In genomic region chr8:107187631-107188030, GRCm38 (mm10) we compare ENCODE assay signal across 18 mouse cellular contexts. TPM values are rescaled to one million over a fixed set of nuclear protein-coding genes. Genes with fewer than 3 reads are reported as not detected.
DNase-seq lines count a peak whose midpoint lies in the region; ATAC-seq and TF ChIP-seq lines count a peak whose summit lies in the region.
"Had no signal": no experiment of that assay in that cellular context is flagged by ENCODE, and none has a peak within 500 bp of the region (broad histone marks: within the 10 kb centered on the region; RNA-seq: fewer than 3 reads in every experiment).

No protein-coding gene starts in this region.

- no peaks in the 10 kb centered on the region for H3K79me2 ChIP-seq in CH12.LX (replicated peaks; ENCODE audit: control insufficient read depth, extremely low read depth, insufficient read depth, poor library complexity, severe bottlenecking)

- H3K4me1 ChIP-seq in kidney, adult 2 months (ENCODE audit: control insufficient read depth, insufficient read depth, low read length): no peaks in the 10 kb centered on the region
- H3K4me1 ChIP-seq in kidney, postnatal 0 days (replicated peaks; ENCODE audit: insufficient read depth, low read length): no peaks in the 10 kb centered on the region; the same call in 1 of the 2 replicates
- H3K4me1 ChIP-seq in CH12.LX (ENCODE audit: control insufficient read depth in 1 of 2, insufficient read depth in 2 of 2): no peaks in the 10 kb centered on the region
- peaks cover 11% of the 10 kb centered on the region for H3K4me1 ChIP-seq in lung, adult 2 months (ENCODE audit: control insufficient read depth, insufficient read depth, low read length)
- H3K4me1 ChIP-seq: embryonic facial prominence, embryonic 12.5 days; forebrain, embryonic 12.5 days; hindbrain, embryonic 13.5 days had no signal

- no peaks in the 10 kb centered on the region for H3K9me3 ChIP-seq in kidney, postnatal 0 days (replicated peaks; ENCODE audit: low read length)
- H3K9me3 ChIP-seq in CH12.LX (replicated peaks; ENCODE audit: low read length): no peaks in the 10 kb centered on the region
- H3K9me3 ChIP-seq: embryonic facial prominence, embryonic 12.5 days; forebrain, embryonic 12.5 days; hindbrain, embryonic 13.5 days had no signal

- H3K27ac ChIP-seq in kidney, adult 2 months (ENCODE audit: insufficient read depth, low read depth, low read length): peak overlapping the region; percentile 42; the same call in 1 of the 2 replicates
- no peak overlapping the region; the same call in 1 of the 2 replicates for H3K27ac ChIP-seq in kidney, postnatal 0 days
- no peak overlapping the region for H3K27ac ChIP-seq in CH12.LX (ENCODE audit: insufficient read depth, low read depth)
- H3K27ac ChIP-seq: embryonic facial prominence, embryonic 12.5 days; forebrain, embryonic 12.5 days; heart, embryonic 13.5 days; hindbrain, embryonic 13.5 days; hindbrain, postnatal 0 days had no signal

- no peak for TF ChIP-seq CTCF in kidney, adult 2 months (conservative IDR thresholded peaks at IDR 0.05; ENCODE audit: insufficient read depth, insufficient read length, low read depth, low read length)
- no peak for TF ChIP-seq CTCF in kidney, postnatal 0 days (IDR thresholded peaks at IDR 0.05; ENCODE audit: low read depth)
- no peak for TF ChIP-seq CTCF in CH12.LX (conservative IDR thresholded peaks at IDR 0.05 in 1 of 2, IDR thresholded peaks at IDR 0.05 in 1 of 2; ENCODE audit: low read depth in 2 of 2, low read length in 2 of 2)
- TF ChIP-seq CTCF in lung, adult 2 months (IDR thresholded peaks at IDR 0.05; ENCODE audit: insufficient read depth, low read length): no peak

- H3K4me2 ChIP-seq in kidney, postnatal 0 days (ENCODE audit: low read length): no peak overlapping the region
- no peak overlapping the region for H3K4me2 ChIP-seq in CH12.LX (ENCODE audit: insufficient read depth, low read depth, poor library complexity, severe bottlenecking)
- H3K4me2 ChIP-seq: embryonic facial prominence, embryonic 12.5 days; forebrain, embryonic 12.5 days; heart, embryonic 13.5 days; hindbrain, embryonic 13.5 days had no signal

- TF ChIP-seq RAD21 in CH12.LX (IDR thresholded peaks at IDR 0.05; ENCODE audit: low read depth, low read length): no peak

- in situ Hi-C loops in CH12.LX (cut with MboI; ENCODE audit: low pct_ligation_motif_present, low pct_unique_long_range_greater_than_20kb, low sequenced_read_pairs): no loop called here

- H3K27me3 ChIP-seq in kidney, adult 2 months (replicated peaks; ENCODE audit: control insufficient read depth, insufficient read depth, low read length): no peaks in the 10 kb centered on the region
- H3K27me3 ChIP-seq in kidney, postnatal 0 days (ENCODE audit: insufficient read depth, low read length): no peaks in the 10 kb centered on the region
- no peaks in the 10 kb centered on the region for H3K27me3 ChIP-seq in CH12.LX (replicated peaks)
- H3K27me3 ChIP-seq: embryonic facial prominence, embryonic 12.5 days; forebrain, embryonic 12.5 days; heart, embryonic 13.5 days; hindbrain, embryonic 13.5 days had no signal

- no peak overlapping the region for H3K4me3 ChIP-seq in kidney, adult 2 months (ENCODE audit: insufficient read depth, low read depth, low read length)
- no peak overlapping the region for H3K4me3 ChIP-seq in kidney, postnatal 0 days (replicated peaks; ENCODE audit: low read depth, low read length)
- no peak overlapping the region for H3K4me3 ChIP-seq in CH12.LX (replicated peaks in 1 of 3; ENCODE audit: low read depth in 2 of 3, low read length in 2 of 3, poor library complexity in 1 of 3)
- H3K4me3 ChIP-seq in lung, adult 2 months (replicated peaks; ENCODE audit: extremely low read depth, low read depth, low read length): no peak overlapping the region
- H3K4me3 ChIP-seq: embryonic facial prominence, embryonic 12.5 days; forebrain, embryonic 12.5 days; heart, embryonic 13.5 days; hindbrain, embryonic 13.5 days had no signal

- TF ChIP-seq EP300 in CH12.LX (IDR thresholded peaks at IDR 0.05; ENCODE audit: low read length): no peak

- ATAC-seq in kidney, postnatal 0 days (replicated peaks; ENCODE audit: low FRiP score, low read depth): no peak
- ATAC-seq: forebrain, postnatal 0 days; hindbrain, postnatal 0 days had no signal

- peaks cover 4% of the 10 kb centered on the region for H3K36me3 ChIP-seq in kidney, adult 2 months (ENCODE audit: control insufficient read depth, insufficient read depth, low read length)
- H3K36me3 ChIP-seq in kidney, postnatal 0 days (ENCODE audit: insufficient read depth, low read length): peaks cover 22% of the 10 kb centered on the region
- peaks cover 25 to 43% of the 10 kb centered on the region in 2 experiments for H3K36me3 ChIP-seq in CH12.LX (replicated peaks in 1 of 2; ENCODE audit: control insufficient read depth in 1 of 2, insufficient read depth in 1 of 2, low read length in 1 of 2)

- 53% methylated on average over 5 of the region's 5 CpGs for WGBS in kidney, adult 2 months
- WGBS in kidney, postnatal 0 days: 47% methylated on average over 5 of the region's 5 CpGs
- 56% methylated on average over 5 of the region's 5 CpGs for WGBS in lung, adult 2 months

- TF ChIP-seq POLR2A in kidney, adult 2 months (IDR thresholded peaks at IDR 0.05; ENCODE audit: low read depth, low read length): no peak
- TF ChIP-seq POLR2A in CH12.LX (IDR thresholded peaks at IDR 0.05; ENCODE audit: low read depth, low read length): 0 out of 2 replicates have a peak, but pooled peaks have one; percentile 20
- TF ChIP-seq POLR2A in lung, adult 2 months (IDR thresholded peaks at IDR 0.05; ENCODE audit: borderline replicate concordance, extremely low read depth, low read depth, low read length): no peak

- dilution Hi-C loops in CH12.LX (cut with MboI; ENCODE audit: extremely low pct_ligation_motif_present, extremely low pct_unique_long_range_greater_than_20kb, low sequenced_read_pairs): no loop called here

- DNase-seq in kidney, adult 2 months: no peak
- DNase-seq in kidney, postnatal 36 days: no peak
- peak; percentile 83 for DNase-seq in kidney, postnatal 0 days (ENCODE audit: low spot score)
- DNase-seq in kidney, adult 11 months: no peak
- no peak for DNase-seq in CH12.LX (ENCODE audit: extremely low read depth)
- peak; percentile 58 for DNase-seq in adipocyte (ENCODE audit: low spot score)
- no peak for DNase-seq in lung, adult 2 months
- DNase-seq: adrenal gland, postnatal 10 days; cerebellum, adult 11 months; cerebellum, adult 8-10 months; cerebellum, postnatal 14 days; forebrain, postnatal 0 days; gastrocnemius, postnatal 36 days had no signal

- H3K9ac ChIP-seq in kidney, postnatal 0 days (ENCODE audit: low read depth, low read length): no peak overlapping the region
- H3K9ac ChIP-seq in CH12.LX (ENCODE audit: insufficient read depth, low read depth): no peak overlapping the region
- H3K9ac ChIP-seq: embryonic facial prominence, embryonic 12.5 days; forebrain, embryonic 12.5 days; forebrain, postnatal 0 days; heart, embryonic 13.5 days; hindbrain, embryonic 13.5 days had no signal

TF ChIP-seq in CH12.LX, 34 proteins besides CTCF, POLR2A, EP300 and RAD21:
- no peak for TF ChIP-seq NELFE (IDR thresholded peaks at IDR 0.05; ENCODE audit: low read depth, low read length)
- no peak for TF ChIP-seq MAX (IDR thresholded peaks at IDR 0.05; ENCODE audit: low read length)
- no peak for TF ChIP-seq MEF2A (IDR thresholded peaks at IDR 0.05; ENCODE audit: borderline replicate concordance, low read depth, low read length)
- no peak for TF ChIP-seq ETS1 (conservative IDR thresholded peaks at IDR 0.05; ENCODE audit: low read depth, low read length)
- TF ChIP-seq CHD2 (IDR thresholded peaks at IDR 0.05; ENCODE audit: low read length): no peak
- TF ChIP-seq MYC (IDR thresholded peaks at IDR 0.05; ENCODE audit: low read depth, low read length): no peak
- TF ChIP-seq IRF4 (IDR thresholded peaks at IDR 0.05; ENCODE audit: low read depth, low read length): no peak
- no peak for TF ChIP-seq BHLHE40 (IDR thresholded peaks at IDR 0.05; ENCODE audit: low read depth, low read length)
- no peak for TF ChIP-seq NRF1 (IDR thresholded peaks at IDR 0.05; ENCODE audit: low read depth, low read length)
- TF ChIP-seq USF1 (IDR thresholded peaks at IDR 0.05; ENCODE audit: low read depth, low read length): no peak
- no peak for TF ChIP-seq E2F4 (IDR thresholded peaks at IDR 0.05; ENCODE audit: insufficient replicate concordance, low read depth, low read length)
- TF ChIP-seq TCF12 (IDR thresholded peaks at IDR 0.05; ENCODE audit: low read depth, low read length): no peak
- TF ChIP-seq USF2 (conservative IDR thresholded peaks at IDR 0.05; ENCODE audit: low read depth, low read length): no peak

RNA-seq across cellular contexts. Expression of gene Cyb5b, which starts 37.2 kb away (rescaled TPM):
- 186 and 203 TPM in 2 replicates for polyA plus RNA-seq in kidney, adult 2 months (2012; rRNA removed)
- 116 and 126 TPM in 2 replicates for polyA plus RNA-seq in kidney, postnatal 0 days (2015; fragmentation: Nextera tagmentation; extraction: Ambion mirVana)
- total RNA-seq in CH12.LX (2012; rRNA removed) (74.0 and 90.8 TPM in 2 replicates), CH12.LX (2014; rRNA removed) (146 and 156 TPM in 2 replicates)
- 107 and 108 TPM in 2 replicates for polyA plus RNA-seq in CH12.LX (2012; ENCODE audit: insufficient read length, low read depth)
- polyA plus RNA-seq in lung, adult 2 months (2012; rRNA removed): 68.7 and 97.9 TPM in 2 replicates

Comparison
In these comparisons a context has a peak if more than half of its experiments do, and no peak if none do; other contexts are left out.
1. DNase-seq: peak in kidney, postnatal 0 days (single experiment) and adipocyte (single experiment); none in kidney, adult 2 months (single experiment), kidney, postnatal 36 days (0 of 2), kidney, adult 11 months (single experiment), CH12.LX (single experiment) and lung, adult 2 months (single experiment).